Mouse (Mus musculus) cerebellum, adult 2 months (tissue): ENCODE data around the gene Rexo5. TPM values are rescaled to one million over a fixed set of nuclear protein-coding genes. Genes with fewer than 3 reads are reported as not detected.

ENCODE experiments used
- DNase-seq, 2 experiments: peaks; one replicate each; pipeline ENCODE4 v3.0.0; 2021
- H3K27ac ChIP-seq: fragments of 200-500 bp; 2 replicates; pipeline ENCODE4 v1.5.1; 2012; ENCODE audit warnings: low read length, control low read depth, inconsistent platforms; ENCODE audit not compliant: insufficient read depth
- H3K27me3 ChIP-seq: fragments of 200-500 bp; 2 replicates; pipeline ENCODE4 v1.6.1; 2012; ENCODE audit warnings: inconsistent platforms, mild to moderate bottlenecking, low read length, moderate library complexity; ENCODE audit not compliant: control insufficient read depth, insufficient read depth
- H3K4me1 ChIP-seq: fragments of 200-500 bp; 2 replicates; pipeline ENCODE4 v1.6.1; 2011; ENCODE audit warnings: low read length; ENCODE audit not compliant: control insufficient read depth, insufficient read depth
- H3K4me3 ChIP-seq: fragments of 200-500 bp; replicated peaks from 2 replicates; pipeline ENCODE3; 2011; ENCODE audit warnings: mild to moderate bottlenecking, low read depth, low read length, control low read depth; ENCODE audit not compliant: insufficient read depth
- CTCF ChIP-seq: fragments of 200-500 bp; IDR thresholded peaks from 2 replicates; pipeline ENCODE4 v1.5.1; 2011; ENCODE audit warnings: low read depth, mild to moderate bottlenecking, control low read depth, low read length, moderate library complexity, borderline replicate concordance; ENCODE audit not compliant: insufficient read depth
- POLR2A ChIP-seq: fragments of 200-500 bp; IDR thresholded peaks from 2 replicates; pipeline ENCODE4 v1.6.1; 2011; ENCODE audit warnings: low read length, control low read depth, borderline replicate concordance; ENCODE audit not compliant: insufficient read depth
- WGBS: fragments of 180-500 bp; shearing (Covaris S2); methylation state at CpG from one replicate; pipeline ENCODE4 v1.1.7; 2018; 5-methylcytosine and 5-hydroxymethylcytosine counted together
- polyA plus RNA-seq: library from polyadenylated mRNA; depleted of rRNA; stranded (reverse); fragments of >200 nt; gene quantifications from 2 replicates; pipeline ENCODE4 v1.2.3, GENCODE M21; 2012

The Rexo5 gene
- polyA plus RNA-seq, 1 experiment, result 4.8 TPM

DNA sequence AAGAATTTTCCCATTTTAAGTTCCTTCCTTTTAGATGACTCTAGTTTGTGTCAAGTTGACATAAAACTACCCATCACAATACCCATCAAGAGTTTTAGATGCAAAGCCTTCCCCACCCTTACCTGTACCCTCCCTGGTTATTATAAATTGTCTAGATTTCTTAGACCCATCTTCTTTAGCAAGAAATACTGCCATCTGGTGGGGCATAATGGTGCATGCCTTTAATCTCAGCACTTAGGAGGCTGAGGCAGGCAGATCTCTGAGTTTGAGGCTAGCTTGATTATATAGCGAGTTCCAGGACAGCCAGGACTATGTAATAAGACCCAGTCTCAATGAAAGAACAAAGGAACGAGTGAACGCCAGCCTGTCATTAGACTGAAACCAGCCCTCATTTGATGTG lies 6.7 kb downstream of the Rexo5 start:
- no peak overlapping the region for H3K4me3 ChIP-seq
- no peak for DNase-seq
- TF ChIP-seq POLR2A, result no peak
- TF ChIP-seq CTCF, result no peak
- WGBS, result 97% methylated on average over 3 of the region's 3 CpGs
- H3K27me3 ChIP-seq, result no peaks in the 10 kb centered on the region
- no peak overlapping the region for H3K27ac ChIP-seq
- no peaks in the 10 kb centered on the region for H3K4me1 ChIP-seq

DNA sequence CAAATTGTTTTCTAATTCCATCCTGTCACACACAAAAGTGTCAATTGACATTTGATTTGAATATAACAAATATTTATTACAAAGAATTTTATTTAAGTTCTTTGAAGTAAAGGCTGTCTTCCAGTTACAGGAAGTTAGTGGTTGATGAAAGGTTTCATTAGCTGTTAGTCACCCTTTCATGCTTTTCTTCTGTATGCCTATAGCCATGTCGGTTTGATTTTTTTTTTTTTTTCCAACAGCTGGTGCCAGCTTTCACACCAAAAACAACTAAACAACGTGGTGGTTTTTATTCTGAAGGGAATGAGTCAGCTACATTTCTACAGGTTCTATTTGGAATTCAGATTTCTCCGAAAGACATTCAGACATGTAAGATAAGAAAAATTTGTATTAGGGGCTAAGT lies 7.2 kb downstream of the Rexo5 start:
- 92% methylated on average over 3 of the region's 3 CpGs for WGBS
- Histone ChIP-seq H3K27ac (no peak overlapping the region), H3K4me3 (no peak overlapping the region), H3K4me1 (no peaks in the 10 kb centered on the region), H3K27me3 (no peaks in the 10 kb centered on the region)
- no peak for DNase-seq
- no peak for TF ChIP-seq POLR2A
- no peak for TF ChIP-seq CTCF

GRCm38 (mm10) chr7:119807396-119807795 lies 13.6 kb downstream of the Rexo5 start:
- 93% methylated on average over 5 of the region's 5 CpGs for WGBS
- H3K27me3 ChIP-seq, result no peaks in the 10 kb centered on the region
- H3K4me3 ChIP-seq, result no peak overlapping the region
- DNase-seq, result no peak
- TF ChIP-seq CTCF (no peak), POLR2A (no peak)
- no peak overlapping the region for H3K27ac ChIP-seq
- H3K4me1 ChIP-seq, result no peaks in the 10 kb centered on the region

DNA sequence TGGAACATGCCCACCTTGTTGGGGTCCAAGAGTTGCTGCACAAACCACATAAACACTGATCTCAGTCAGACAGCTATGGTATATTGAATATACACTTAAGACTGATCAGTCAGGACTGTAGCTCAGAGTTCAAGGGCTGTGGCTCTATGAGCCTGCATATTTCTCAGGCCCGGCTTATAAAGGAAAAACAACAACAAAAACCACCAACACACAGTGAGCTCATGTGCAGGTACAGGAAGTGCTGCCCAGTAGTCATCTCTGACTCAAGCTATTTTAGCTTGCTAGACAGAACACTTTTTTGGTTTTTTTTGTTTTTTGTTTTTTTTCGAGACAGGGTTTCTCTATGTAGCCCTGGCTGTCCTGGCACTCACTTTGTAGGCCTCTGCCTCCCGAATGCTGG lies 14.9 kb downstream of the Rexo5 start:
- H3K4me1 ChIP-seq, result no peaks in the 10 kb centered on the region
- H3K27ac ChIP-seq, result no peak overlapping the region
- DNase-seq, result no peak
- no peak for TF ChIP-seq POLR2A
- TF ChIP-seq CTCF, result no peak
- no peaks in the 10 kb centered on the region for H3K27me3 ChIP-seq
- WGBS, result 94% methylated on average over 3 of the region's 3 CpGs
- no peak overlapping the region for H3K4me3 ChIP-seq

DNA sequence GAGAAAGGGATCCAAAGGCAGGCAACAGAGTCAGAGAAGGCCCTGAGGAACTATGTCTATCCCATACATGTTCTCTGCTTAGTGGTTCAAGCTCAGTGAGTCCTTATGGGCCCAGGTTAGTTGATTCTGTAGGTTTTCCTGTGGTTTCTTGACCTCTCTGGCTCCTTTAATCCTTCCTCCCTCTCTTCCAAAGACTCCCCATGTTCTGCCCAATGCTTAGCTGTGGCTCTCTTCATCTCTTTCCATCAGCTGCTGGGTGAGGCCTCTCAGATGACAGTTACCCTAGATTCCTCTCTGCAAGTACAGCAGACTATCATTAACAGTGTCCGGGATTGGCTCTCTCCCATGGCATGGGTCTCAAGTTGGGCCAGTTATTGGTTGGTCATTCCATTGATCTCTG lies 41.6 kb downstream of the Rexo5 start:
- Histone ChIP-seq H3K4me3 (no peak overlapping the region), H3K27me3 (no peaks in the 10 kb centered on the region), H3K4me1 (no peaks in the 10 kb centered on the region), H3K27ac (no peak overlapping the region)
- 100% methylated on average over 1 of the region's 1 CpGs for WGBS
- DNase-seq, result no peak
- no peak for TF ChIP-seq CTCF

- 97% methylated on average over 4 of the region's 4 CpGs for WGBS
- TF ChIP-seq POLR2A (no peak), CTCF (no peak)
- H3K27ac ChIP-seq, result no peak overlapping the region
- no peaks in the 10 kb centered on the region for H3K27me3 ChIP-seq
- no peaks in the 10 kb centered on the region for H3K4me1 ChIP-seq
- H3K4me3 ChIP-seq, result no peak overlapping the region
- DNase-seq, result no peak
Observed at GRCm38 (mm10) chr7:119835996-119836777, 42.4 kb downstream of the Rexo5 start.

DNA sequence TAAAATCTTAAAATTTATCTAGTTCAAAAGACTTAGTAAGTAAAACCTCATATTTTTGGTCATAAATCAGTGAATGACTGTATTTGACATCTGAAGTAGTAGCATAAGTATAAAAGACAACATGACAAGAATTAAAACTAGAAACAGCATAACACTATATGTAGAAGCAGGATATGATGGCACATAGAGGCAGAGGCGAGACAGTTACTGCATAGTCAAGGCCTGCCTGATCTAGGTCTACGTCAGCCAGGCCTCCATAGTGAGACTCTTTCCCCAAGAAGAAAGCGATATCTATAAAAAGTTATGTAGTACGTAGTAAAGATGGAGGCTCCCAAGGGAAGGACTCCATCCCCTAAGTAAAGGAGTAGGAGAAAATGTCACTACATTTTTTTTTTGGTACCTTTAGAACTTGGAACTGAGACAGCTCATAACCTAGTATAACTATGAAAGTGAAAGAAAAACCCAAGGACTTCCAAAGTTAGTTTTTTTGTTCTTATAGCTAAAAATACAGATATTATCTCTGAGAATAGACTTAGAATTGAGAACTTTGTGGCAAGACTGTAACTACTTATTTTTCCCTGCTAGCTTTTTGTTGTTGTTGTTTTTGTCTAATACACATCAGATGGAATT lies 48.1 kb downstream of the Rexo5 start:
- DNase-seq, result no peak
- TF ChIP-seq CTCF, result no peak
- TF ChIP-seq POLR2A, result no peak
- 97% methylated on average over 4 of the region's 4 CpGs for WGBS

GRCm38 (mm10) chr7:119845541-119845940 lies 51.7 kb downstream of the Rexo5 start:
- DNase-seq, result no peak

More for the DNA sequence above, 48.1 kb downstream of the Rexo5 start:
- H3K27me3 ChIP-seq, result no peaks in the 10 kb centered on the region
- no peak overlapping the region for H3K4me3 ChIP-seq
- no peak overlapping the region for H3K27ac ChIP-seq
- H3K4me1 ChIP-seq, result no peaks in the 10 kb centered on the region

More at GRCm38 (mm10) chr7:119845541-119845940, 51.7 kb downstream of the Rexo5 start:
- Histone ChIP-seq H3K4me3 (no peak overlapping the region), H3K27me3 (no peaks in the 10 kb centered on the region), H3K27ac (no peak overlapping the region), H3K4me1 (no peaks in the 10 kb centered on the region)
- TF ChIP-seq CTCF, result no peak
- TF ChIP-seq POLR2A, result no peak
- WGBS, result 82% methylated on average over 2 of the region's 2 CpGs
